Mouse (Mus musculus) thymus, postnatal 0 days (tissue): ENCODE data around the gene Mical2. TPM values are rescaled to one million over a fixed set of nuclear protein-coding genes. Genes with fewer than 3 reads are reported as not detected.
A peak's percentile ranks its signal among the peaks of the same experiment; 100 is the strongest.

ENCODE experiments used
- DNase-seq: peaks from one replicate; pipeline ENCODE4 v3.0.0-alpha.2; 2015; ENCODE audit warnings: low spot score
- polyA plus RNA-seq: library from polyadenylated mRNA; unstranded; fragments of >200 nt; fragmentation: Nextera tagmentation; extraction: Ambion mirVana; gene quantifications from 2 replicates; pipeline ENCODE4 v1.2.1, GENCODE M21; 2015

Mical2 gene
- polyA plus RNA-seq, 1 experiment from 2014 or later, result 0.51 TPM

DNA sequence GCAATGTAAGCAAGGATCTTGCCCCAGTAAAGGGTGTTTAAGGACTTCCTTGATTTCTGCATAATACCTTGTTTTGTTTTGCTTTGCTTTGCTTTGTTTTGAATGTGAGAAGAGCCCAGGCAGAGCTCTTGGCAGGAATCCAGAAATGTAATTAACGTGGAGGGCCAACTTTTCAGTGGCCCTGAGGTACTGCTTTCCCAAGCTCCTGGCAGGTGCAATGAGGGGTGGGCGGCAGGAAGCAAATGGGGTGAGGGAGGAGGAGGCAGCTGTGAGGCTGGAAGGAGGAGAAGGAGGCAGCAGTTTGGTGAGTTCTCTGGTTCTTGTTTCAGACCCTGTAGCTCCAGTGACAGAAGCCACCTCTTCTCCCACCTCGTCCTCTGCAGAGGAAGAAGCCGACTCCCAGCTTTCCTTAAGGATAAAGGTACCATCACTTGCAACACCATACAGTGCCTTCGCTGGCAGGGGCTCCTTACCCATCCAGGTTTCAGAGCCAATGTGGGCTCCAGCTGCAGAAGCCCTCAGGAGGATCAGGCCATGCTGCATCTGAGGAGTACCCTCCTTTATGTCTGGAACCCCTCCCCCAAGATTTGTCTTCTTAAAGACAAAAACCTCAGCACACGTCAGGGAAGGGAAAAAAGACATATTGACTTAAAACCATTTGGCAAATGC lies 165.4 kb downstream of the Mical2 start:
- no peak for DNase-seq

DNA sequence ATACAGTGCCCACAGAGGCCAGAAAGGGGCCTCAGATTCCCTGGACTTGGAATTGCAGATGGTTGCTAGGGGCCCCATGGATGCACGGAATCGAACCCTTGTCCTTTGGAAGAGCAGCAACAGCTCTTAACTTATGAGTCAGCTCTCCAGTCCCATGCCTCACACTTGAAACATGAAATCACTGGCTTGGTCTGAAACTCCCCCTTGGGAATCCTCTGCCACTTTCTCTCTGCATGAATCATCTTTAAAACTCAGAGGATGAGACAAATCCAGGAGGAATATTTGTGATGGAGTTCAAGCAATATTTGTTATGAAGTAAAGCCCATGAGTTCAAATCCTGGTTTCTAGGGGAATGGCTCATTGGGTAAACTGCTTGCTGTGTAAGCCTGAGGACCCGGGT lies 172.1 kb downstream of the Mical2 start:
- DNase-seq, result no peak

DNA sequence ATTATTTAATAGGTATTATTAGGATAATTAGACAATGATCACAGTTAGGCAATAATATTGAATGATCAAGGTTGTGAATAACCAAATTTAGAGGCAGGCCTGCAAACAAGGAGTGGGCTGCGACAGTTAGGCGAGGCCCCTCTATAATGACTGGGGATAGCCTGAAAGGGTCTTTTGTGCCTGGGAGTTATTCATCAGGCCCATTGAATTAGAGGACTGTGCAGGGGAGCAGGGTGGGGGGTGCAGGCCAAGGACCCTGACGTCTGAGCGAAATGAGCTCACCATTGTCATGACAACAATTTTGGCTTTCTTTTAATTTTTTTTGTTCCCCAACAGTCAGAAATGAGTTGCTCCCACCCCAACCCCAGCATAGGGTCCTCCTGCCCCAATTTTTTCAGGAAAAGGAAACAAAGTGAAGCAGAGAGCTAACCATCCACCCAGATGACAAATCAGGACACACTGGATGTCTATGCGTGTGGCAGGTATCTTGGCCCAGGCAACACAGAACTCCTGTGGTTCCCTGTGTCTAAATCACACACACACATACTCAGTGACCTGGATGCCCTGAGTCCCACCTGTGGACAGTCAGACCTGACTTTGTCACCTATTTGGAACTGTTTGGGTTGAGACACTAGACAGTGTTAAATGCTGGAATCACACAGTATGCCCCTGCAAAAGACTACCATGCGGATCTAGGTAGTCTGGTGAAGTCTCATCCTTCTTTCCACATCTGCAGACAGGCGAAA lies 173.9 kb downstream of the Mical2 start:
- DNase-seq, result no peak

DNA sequence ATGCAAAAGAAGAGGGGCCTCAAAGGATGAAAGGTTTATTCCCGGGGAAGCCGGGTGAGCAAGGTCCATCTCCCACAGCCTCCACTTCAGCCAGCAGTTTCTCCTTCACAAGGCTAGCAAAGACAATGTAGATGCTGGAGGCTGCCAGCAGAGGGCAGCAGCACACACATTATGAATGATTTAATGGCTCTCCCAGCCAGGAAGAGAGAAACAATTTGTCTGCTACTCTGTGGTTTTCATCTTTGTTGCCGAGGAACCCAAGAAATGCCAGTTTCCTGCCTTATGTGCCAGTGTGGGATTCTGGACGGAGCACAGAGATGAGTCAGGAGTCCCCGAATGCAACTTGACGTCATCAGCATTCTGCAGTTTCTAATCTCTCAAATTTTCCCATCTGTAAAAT lies 174.5 kb downstream of the Mical2 start:
- peak; percentile 65 for DNase-seq

DNA sequence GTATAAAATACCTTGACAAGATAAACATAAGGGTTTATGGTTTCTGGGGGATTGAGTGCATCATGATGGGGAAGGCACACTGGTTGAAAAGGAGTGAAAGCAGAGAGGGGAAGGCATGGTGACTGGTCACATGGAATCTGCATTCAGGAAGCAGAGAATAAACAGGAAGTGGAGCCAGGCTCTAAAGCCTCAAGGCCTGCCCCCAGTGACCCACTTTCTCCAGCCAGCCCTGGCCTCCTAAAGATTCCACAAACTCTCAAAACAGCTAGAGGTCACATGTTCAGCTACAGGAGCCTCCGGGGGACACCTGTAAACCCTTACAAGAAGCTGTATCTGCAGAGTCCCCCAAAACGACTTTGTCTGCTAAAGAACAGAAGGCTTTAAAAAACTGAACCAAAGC lies 179.4 kb downstream of the Mical2 start:
- DNase-seq, result peak; percentile 5

DNA sequence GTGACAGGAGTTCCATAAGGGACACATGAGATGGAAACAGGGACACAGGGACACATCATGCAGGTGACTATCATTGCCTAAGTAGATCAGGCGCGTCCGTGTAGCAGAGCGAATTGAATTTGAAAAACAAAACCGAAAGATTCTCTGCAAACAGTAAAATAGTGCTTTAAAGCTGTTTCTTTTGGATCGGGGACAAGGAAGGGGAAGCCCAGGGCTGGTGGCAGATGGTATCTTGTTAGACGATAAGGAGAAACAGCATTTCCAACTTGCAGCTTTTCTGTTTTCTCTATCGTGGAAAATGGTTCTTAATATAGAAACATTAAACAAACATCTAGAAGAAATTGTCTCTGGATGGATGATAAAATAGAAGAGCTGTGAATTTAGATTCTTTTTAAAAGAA lies 179.9 kb downstream of the Mical2 start:
- DNase-seq, result no peak

DNA sequence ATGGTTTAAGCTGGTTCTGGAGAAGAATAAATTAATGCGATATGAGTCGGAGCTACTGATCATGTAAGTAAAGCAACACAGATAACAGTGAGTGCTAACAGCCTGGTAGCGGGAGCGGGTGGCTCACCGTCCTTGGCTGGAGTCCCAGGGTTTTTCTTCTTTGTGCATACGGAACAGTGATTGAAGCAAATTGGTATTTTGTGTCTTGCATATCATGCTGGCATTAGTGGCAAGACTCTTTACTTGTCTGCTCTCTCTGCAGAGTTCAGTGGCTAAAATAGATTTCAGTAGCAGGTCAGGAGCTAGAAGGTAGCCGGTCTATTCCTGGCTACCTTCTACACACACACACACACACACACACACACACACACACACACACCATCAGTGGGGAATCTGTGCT lies 181.9 kb downstream of the Mical2 start:
- DNase-seq, result no peak

DNA sequence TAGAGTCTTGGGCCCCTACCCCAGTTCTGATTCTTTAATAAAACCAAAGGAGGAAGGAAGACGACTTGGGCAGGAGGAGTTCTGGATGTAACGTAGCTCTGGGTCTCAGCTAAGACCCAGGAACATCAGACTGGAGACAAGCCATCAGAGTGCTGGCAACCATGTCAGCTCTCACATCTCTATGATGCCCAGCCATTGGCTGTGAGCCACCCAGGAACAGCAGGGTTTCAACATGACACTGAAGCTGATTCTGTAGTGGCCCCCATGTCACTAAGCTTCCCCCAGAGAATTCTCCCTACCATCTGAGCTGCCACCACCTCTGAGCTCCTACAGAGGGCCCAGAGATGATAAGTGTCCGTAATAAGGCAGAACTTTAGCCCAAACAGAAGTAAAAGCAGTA lies 184.3 kb downstream of the Mical2 start:
- no peak for DNase-seq

DNA sequence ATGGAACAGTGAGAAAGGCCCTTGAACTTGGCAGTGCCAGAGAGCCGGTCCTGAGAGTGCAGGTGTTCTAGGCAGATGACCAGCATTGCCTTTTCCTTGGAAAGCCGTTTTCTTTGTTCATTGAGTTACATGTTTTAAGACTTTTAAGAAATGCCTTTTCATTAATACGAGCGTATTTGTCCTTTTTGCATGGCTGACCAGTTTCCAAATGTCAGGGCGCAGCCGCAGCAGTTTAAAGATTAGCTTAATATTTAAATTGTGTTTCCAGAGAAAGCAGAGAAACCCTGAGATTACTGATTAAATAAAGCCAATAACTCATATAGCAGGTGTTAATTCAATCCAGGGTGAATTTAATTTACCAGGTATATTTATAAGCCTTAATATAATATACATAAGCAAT lies 187.6 kb downstream of the Mical2 start:
- no peak for DNase-seq

DNA sequence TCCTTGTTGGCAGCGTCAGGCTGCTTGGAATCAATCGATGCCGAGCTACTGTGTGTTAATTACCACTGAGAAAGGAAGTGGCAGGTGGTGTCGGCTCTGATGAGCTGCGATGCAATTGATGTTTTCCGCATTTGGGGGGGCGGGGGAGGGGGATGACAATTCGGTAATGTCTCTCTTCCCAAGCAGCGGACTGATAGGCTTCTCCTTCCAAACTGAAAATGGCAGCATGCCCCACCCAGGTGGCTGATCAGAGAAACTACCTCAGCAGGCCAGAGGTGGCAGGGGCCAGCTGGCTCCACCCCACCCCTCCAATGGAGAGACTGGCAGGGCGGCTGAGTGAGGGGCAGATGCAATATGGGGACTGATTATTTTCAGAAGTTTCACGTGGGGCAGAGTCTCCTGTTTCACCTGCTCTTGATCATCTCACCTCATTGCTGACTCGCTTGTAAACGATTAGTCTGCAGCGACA lies 190.4 kb downstream of the Mical2 start:
- peak; percentile 29 for DNase-seq

DNA sequence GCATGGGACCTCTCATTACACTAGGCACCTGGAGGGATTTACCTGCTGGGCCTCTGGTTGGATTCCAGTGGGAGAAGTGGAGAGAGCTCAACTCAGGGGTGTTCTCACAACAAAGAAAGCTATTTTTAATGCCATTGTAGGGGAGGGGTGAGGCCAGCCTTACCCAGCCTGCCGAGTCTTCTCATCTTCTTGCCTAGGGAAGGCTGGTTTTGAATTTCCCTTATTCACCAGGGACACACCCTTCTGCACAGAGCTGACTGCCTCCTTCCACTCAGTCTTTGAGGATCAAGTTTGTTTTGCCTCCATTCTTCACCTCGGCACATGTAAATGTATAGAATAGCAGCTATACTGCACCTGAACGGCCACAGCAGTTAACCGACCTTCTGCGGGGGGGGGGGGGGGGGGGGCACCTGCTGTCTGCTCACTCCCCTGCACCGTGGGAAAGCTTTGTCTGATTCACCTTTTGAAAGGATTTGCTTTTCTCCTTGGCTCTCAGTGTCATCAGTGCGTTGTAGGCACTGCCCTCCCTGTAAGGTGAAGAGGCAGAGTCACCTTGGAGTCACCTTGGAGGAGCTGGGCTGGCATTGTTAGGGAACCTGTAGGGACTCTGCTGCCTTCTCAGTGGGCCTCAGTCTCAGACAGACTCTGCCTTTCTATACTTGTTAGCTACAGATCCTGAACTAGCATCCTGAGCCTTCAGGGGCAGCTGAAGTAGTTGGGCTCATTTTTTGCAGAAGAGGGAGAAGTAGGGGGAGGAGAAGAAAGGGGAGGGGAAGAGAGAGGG lies 191.3 kb downstream of the Mical2 start:
- DNase-seq, result no peak

DNA sequence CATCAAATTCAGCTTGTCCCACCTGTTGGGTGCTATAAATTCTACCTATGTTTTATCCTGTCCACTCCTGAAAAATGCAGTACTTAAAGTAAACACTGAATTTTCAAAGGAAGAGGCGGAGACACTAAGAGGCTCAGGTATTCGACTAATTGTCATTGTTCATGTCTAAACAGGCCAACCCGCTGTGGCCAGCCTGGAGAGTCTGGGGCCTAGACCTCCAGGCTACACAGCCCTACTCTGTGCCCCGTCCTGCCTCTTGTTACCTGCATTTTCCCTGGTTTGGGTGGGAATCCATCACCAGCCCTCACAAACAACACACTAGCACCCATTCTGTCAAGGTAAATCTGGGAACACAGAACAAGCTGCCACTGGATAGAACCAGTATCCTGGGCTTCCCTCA lies 191.9 kb downstream of the Mical2 start:
- no peak for DNase-seq

DNA sequence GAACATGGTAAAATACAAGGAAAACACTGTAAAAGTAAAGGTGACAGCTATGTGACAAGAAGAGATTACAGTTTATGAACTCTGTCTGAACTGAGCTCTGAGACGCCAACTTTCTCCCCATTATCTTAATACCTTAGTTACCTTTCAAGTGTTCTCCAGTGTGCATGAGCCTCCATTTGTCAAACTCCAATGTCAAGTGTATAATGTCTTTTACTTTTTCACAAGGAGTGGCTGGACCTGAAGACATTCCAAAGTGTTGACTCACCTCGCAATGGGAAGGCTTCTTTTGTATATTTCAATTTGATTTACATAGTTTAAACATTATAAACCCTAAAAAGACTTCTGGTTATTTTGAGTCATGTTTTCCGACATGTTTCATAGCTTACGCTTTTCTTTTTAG lies 197.8 kb downstream of the Mical2 start:
- DNase-seq, result no peak

DNA sequence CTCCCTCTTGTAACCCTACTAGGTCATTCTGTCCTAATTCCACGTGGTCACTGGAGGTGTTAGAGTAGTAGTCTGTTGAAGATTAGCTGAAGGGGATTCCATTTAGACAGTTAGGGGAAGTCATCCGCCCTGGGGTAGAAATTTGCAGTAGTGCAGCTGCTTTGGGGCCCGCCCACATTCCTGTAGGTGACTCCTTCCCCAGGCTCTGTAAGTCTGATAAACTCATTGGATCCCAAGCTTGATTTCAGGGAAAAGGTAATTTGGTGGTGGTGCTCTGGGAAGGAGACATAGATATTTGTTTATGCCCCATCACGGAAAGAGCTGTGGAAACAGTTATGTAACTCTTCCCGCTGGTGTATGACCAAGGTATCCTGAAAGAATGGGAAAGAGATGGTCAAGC lies 201.2 kb downstream of the Mical2 start:
- DNase-seq, result no peak

DNA sequence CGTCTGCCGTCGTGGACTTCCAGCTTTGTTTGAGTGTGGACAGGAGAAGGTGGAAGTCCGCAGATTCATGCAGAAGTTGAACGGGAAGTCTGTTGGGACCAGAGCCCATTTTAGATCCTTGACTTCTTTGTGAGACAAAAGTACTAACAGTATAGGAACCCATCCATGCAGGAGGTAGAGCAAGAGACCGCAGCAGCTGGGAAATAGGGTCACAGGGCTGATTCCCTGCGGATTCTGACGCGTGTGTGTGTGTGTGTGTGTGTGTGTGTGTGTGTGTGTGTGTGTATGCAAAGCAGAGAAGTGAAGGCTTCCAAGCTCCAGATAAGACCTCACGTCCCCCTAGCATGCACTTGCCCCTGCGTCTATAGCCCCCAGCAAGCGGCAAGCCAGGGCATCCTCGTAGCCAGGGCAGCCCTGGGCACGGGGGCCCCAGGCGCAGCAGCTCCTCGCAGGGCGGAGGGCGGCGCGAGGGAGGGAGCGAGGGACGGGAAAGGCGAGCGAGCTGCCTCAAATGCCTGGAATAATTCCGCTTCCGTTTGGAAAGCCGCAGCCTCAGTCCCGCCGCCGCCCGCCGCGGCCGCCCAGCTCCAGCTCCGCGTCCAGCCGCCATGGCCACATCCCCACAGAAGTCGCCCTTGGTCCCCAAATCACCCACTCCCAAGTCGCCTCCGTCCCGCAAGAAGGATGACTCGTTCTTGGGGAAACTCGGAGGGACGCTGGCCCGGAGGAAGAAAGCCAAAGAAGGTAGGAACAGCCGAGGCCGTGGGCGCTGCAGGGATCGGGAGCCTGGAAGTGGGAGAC lies 201.9 kb downstream of the Mical2 start, which contains the start of gene Parva:
TSS of gene Parva (plus strand) at position 149 of the 801 bp plus-strand sequence.
- no peak for DNase-seq

DNA sequence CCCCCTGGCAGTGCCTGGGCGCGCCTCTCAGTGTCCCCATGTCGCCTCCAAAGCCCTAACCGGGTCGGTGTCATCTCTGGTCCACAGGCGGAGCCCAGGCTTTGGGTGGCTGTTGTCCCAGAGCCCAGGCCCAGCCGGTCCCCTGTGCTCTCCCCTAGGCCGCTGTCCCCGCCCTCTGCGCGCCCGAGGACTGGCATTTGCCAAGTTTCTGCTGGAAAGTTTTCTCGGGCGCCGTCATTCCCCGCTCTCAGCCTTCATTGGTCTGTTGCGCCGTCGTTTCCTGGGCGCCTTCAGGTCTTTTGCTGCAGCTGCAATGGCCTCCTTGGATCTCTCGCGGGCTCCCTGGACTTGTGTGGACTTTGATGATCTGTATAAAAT lies 202.5 kb downstream of the Mical2 start:
- no peak for DNase-seq

DNA sequence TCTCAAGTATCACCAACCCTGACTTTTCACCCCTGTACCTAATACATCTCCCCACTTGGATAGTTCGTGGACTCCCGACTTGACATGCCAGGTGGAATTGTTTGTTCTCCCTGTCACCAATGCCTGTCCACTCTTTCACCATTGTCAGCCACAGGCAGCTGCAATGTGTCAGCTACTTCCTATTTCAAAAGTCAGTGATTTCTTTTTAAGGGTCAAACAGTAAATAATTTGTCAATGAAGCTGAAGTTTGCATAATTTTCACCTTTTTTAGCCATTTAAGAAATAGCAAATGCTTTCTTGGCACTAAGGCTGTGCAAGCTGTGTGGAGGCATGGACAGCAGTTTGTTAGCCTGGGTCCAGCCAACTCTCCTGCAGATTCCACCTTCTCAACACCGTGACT lies 214.2 kb downstream of the Mical2 start:
- no peak for DNase-seq

DNA sequence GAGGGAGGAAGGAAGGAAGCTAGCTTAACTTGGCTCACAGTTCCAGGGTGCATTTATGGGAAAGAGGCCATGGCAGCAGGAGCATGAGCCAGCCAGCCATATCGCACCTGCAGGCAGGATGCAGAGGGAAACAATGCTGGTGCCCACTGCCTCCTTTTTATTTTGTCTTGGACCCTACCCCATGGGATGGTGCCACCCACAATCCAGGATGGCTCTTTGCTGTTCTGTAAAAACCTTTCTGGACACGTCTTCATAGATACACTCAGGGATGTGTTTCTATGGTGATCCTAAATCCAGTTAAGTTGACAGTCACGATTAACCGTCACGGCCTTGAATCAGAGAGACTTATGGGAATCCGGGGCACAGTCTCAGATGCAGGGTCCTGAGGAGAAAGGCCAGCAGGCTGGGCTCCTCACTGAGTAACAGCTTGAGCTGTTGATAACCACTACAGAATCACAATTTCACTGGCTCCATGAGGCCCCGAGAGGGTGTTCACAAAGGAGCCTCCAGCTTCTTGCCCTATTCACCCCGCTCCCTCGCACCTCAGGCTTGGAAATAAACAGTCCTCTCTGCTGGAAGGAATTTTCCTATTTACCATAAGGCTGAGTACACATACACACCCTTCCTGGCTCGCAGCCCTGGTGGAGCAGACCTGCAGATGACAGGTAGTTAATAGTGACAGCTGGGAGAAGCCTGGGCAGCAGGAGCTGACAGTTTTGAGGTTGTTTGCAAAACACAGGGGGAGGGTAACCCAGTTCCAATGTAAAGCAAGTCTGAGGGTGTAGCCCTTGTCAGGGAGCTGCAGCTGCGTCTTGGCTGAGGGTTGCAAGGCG lies 218.7 kb downstream of the Mical2 start:
- no peak for DNase-seq

DNA sequence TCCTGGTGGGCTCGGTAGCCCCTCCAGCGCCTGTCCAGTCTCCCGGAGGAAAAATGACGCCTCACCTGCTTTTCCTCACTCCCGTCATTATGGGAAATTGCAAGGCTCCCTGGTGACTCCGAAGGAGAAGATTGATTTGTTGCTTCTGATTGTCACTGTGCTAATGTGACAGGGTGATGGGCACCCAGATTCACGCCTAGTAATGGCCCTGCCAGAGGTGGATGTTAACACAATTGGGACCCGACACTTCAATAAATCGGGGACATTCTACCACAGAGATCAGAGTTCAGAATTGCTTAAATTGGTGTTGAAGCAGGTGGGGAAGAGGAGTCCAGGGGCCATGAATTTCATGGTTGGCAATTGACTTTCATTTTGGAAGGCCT lies 219.3 kb downstream of the Mical2 start:
- DNase-seq, result no peak

DNA sequence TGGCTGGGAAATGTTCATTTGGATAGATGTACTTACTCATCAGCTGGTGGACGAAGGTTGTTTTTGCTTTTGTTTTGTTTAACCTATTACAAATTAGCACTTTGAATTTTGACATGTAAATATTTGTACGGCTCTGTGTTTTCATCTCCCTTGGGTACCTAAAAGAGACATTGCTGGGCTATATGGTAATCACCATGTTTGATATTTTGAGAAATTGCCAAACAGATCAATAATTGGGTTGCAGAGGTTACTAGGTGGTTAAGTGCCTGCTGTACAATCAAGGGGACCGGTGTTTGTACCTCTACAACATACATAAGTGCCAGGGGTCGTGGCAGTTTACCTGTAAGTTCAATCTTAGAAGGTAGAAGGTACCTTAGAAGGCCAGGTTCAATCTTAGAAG lies 220.8 kb downstream of the Mical2 start:
- DNase-seq, result no peak
